Mouse (Mus musculus) embryonic facial prominence, embryonic 15.5 days (tissue): ENCODE measurements around the gene Oas1g. TPM values are rescaled to one million over a fixed set of nuclear protein-coding genes. Genes with fewer than 3 reads are reported as not detected.
"Not testable (repeated sequence)": the region's sequence is repeated elsewhere in the genome, so short reads cannot be mapped to it uniquely, and the experiment has no call there.

Experiments used
- ATAC-seq: fragments of 200-750 bp; cut with Nextera tagmentation; 2 replicates; pipeline ENCODE4 v1.8.0; 2017; ENCODE audit warnings: low read depth, moderate TSS enrichment; ENCODE audit not compliant: insufficient number of reproducible peaks, low FRiP score, low TSS enrichment
- H3K27ac ChIP-seq: fragments of 300-500 bp; sonication (generic); replicated peaks from 2 replicates; pipeline ENCODE4 v1.5.1; 2015; ENCODE audit warnings: mild to moderate bottlenecking, inconsistent platforms
- H3K27me3 ChIP-seq: fragments of 300-500 bp; sonication (generic); 2 replicates; pipeline ENCODE4 v1.6.1; 2015; ENCODE audit warnings: inconsistent platforms
- H3K36me3 ChIP-seq: fragments of 300-500 bp; sonication (generic); 2 replicates; pipeline ENCODE4 v1.6.1; 2015; ENCODE audit warnings: mild to moderate bottlenecking, inconsistent platforms
- H3K4me1 ChIP-seq: fragments of 300-500 bp; sonication (generic); 2 replicates; pipeline ENCODE4 v1.6.1; 2015; ENCODE audit warnings: inconsistent platforms
- H3K4me2 ChIP-seq: fragments of 300-500 bp; sonication (generic); replicated peaks from 2 replicates; pipeline ENCODE4 v1.6.1; 2015; ENCODE audit warnings: mild to moderate bottlenecking, inconsistent platforms
- H3K4me3 ChIP-seq: fragments of 300-500 bp; sonication (generic); replicated peaks from 2 replicates; pipeline ENCODE4 v1.5.1; 2015; ENCODE audit warnings: mild to moderate bottlenecking, inconsistent platforms
- H3K9ac ChIP-seq: fragments of 300-500 bp; sonication (generic); 2 replicates; pipeline ENCODE4 v1.6.1; 2015; ENCODE audit warnings: inconsistent platforms
- H3K9me3 ChIP-seq: fragments of 300-500 bp; sonication (generic); replicated peaks from 2 replicates; pipeline ENCODE4 v1.6.1; 2016; ENCODE audit warnings: inconsistent platforms
- WGBS: fragments of 180-500 bp; shearing (Covaris S2); methylation state at CpG from one replicate; pipeline ENCODE4 v1.1.7; 2015; 5-methylcytosine and 5-hydroxymethylcytosine counted together
- polyA plus RNA-seq: library from polyadenylated mRNA; unstranded; fragments of >200 nt; fragmentation: Nextera tagmentation; extraction: Ambion mirVana; gene quantifications from 2 replicates; pipeline ENCODE4 v1.2.1, GENCODE M21; 2015

Gene Oas1g
- polyA plus RNA-seq, 1 experiment from 2014 or later = 1.1 TPM

GRCm38 (mm10) chr5:120902056-120902455 lies 14.6 kb upstream of the Oas1g start:
- Histone ChIP-seq H3K4me2 (no peak overlapping the region), H3K27ac (no peak overlapping the region), H3K36me3 (no peaks in the 10 kb centered on the region), H3K9ac (no peak overlapping the region), H3K4me1 (no peaks in the 10 kb centered on the region), H3K27me3 (no peaks in the 10 kb centered on the region), H3K4me3 (no peak overlapping the region), H3K9me3 (no peaks in the 10 kb centered on the region)
- 93% methylated on average over 5 of the region's 5 CpGs for WGBS
- ATAC-seq = no peak

DNA sequence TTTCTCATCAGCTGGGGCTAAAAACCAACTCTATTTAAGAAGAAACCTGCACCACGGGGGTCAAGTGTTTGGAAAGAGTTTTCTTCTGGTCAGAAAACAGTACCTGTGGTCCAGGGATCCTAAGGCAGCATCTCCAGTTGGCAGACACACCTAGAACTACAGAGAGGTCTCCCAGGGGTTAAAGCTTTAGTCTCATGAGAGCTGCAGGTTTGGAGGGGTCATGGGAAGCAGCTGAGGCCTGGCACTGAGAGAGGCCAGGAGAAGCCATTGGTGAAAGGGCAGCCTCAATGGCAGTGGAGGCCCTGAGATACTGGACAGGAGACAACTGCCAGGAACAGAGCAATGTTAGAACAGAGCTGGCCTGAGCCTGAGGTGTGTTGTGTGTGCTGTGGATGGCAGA lies 13.3 kb upstream of the Oas1g start:
- no peak for ATAC-seq
- Histone ChIP-seq H3K36me3 (no peaks in the 10 kb centered on the region), H3K4me1 (no peaks in the 10 kb centered on the region), H3K27ac (no peak overlapping the region), H3K4me3 (no peak overlapping the region), H3K9me3 (no peaks in the 10 kb centered on the region), H3K4me2 (no peak overlapping the region), H3K9ac (no peak overlapping the region), H3K27me3 (no peaks in the 10 kb centered on the region)
- 67% methylated on average over 1 of the region's 1 CpGs for WGBS

DNA sequence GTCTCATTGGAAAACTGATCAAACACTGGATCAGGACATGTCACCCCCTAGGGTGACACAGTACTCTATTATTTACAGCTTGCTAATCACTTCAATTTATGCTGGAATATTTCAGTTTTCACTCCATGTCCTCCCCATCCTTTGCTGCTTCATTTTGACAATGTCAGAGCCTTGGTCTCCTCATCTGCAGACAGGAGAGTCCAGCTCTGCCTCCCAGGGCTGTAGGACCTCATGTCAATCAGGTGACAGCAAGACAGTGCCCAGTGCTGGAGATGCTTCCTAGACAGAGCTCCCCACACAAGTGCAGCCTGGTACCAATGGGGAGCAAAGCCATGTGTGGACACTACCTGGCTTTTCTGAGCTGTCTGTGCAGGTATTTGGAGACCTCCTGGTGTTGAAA lies 11.3 kb upstream of the Oas1g start:
- Histone ChIP-seq H3K4me1 (no peaks in the 10 kb centered on the region), H3K27me3 (no peaks in the 10 kb centered on the region), H3K4me3 (no peak overlapping the region), H3K9me3 (no peaks in the 10 kb centered on the region), H3K27ac (no peak overlapping the region), H3K36me3 (no peaks in the 10 kb centered on the region), H3K4me2 (no peak overlapping the region), H3K9ac (no peak overlapping the region)
- ATAC-seq = no peak

DNA sequence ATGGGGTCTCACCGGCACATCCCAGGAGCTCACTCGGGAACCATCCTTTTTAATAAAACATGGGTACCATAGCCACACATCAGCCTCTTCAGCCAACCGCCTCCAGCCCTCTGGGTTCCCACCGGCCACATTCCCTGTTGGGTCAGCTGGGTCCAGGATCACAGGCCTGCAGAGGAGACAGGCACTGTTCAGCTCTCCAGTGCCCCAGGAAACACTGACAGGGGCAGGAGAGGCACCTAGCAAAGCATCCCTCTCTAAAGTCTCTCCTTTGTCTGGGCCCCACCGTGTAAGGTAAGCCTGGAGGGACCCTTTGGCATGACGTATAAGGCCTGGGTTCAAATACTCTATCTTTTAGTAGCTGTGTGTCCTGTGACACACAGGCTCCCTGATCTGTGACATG lies 10.9 kb upstream of the Oas1g start:
- H3K27me3 ChIP-seq = no peaks in the 10 kb centered on the region
- H3K4me2 ChIP-seq = no peak overlapping the region
- ATAC-seq = no peak
- 88% methylated on average over 6 of the region's 6 CpGs for WGBS
- no peaks in the 10 kb centered on the region for H3K36me3 ChIP-seq
- H3K9me3 ChIP-seq = no peaks in the 10 kb centered on the region
- H3K27ac ChIP-seq = no peak overlapping the region
- H3K4me3 ChIP-seq = no peak overlapping the region
- H3K4me1 ChIP-seq = no peaks in the 10 kb centered on the region
- no peak overlapping the region for H3K9ac ChIP-seq

DNA sequence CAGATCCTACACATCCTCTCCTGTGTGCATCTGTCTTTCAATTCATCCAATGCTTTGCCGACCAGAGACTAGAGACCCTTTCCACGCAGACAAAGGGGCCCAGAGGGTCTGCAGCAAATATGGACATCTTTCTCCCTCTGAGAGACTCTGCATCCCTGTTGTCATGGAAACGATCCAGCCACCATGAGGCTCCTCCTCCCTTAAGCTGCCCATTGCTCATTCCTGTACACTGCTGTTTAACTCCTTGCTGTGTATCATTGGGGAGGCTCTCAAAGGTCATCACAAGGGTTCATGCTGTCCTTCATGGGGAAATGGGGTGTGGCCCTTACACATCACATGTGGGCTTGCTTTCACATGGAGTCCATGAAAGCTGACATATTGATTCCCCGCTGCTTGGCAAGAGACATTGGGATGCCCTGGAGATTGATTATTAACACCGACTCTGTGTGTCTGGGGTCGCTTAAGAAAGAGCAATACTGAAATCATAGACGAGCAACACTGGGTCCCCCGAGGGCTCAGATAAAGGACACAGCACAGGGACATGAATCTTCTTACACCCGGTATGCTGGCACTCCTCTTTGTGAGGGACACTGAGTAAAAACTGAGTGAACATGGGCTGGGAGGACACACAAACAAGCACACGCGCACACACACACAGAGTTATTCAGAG lies 8.0 kb upstream of the Oas1g start:
- H3K36me3 ChIP-seq = no peaks in the 10 kb centered on the region
- no peak overlapping the region for H3K4me2 ChIP-seq
- H3K27ac ChIP-seq = no peak overlapping the region
- no peaks in the 10 kb centered on the region for H3K9me3 ChIP-seq
- no peak for ATAC-seq
- WGBS = 85% methylated on average over 11 of the region's 11 CpGs
- no peak overlapping the region for H3K4me3 ChIP-seq
- H3K27me3 ChIP-seq = no peaks in the 10 kb centered on the region
- no peak overlapping the region for H3K9ac ChIP-seq
- H3K4me1 ChIP-seq = no peaks in the 10 kb centered on the region

DNA sequence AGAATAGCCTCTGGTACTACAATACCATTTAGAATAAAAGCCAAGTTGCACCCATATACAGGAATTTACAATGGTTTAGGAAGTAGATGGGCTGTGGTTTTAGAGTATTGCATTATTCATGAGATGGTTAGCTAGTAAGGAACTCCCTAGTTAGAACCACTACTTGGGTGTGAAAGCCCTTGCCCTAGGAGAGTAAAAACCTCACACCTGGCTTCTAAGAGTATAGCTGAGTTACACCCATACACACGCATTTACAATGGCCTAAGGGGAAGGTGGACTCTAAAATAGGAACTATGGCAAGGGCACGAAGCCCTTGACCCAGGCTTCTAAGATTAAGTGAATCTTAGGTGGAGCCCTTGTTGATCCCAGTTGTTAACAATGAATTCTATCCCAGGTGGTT lies 7.3 kb upstream of the Oas1g start:
- not testable (repeated sequence) for H3K4me1 ChIP-seq, H3K4me3 ChIP-seq, H3K9me3 ChIP-seq, H3K36me3 ChIP-seq, H3K27me3 ChIP-seq, H3K4me2 ChIP-seq, ATAC-seq, H3K9ac ChIP-seq, H3K27ac ChIP-seq
- WGBS = 70% methylated on average over 2 of the region's 2 CpGs

DNA sequence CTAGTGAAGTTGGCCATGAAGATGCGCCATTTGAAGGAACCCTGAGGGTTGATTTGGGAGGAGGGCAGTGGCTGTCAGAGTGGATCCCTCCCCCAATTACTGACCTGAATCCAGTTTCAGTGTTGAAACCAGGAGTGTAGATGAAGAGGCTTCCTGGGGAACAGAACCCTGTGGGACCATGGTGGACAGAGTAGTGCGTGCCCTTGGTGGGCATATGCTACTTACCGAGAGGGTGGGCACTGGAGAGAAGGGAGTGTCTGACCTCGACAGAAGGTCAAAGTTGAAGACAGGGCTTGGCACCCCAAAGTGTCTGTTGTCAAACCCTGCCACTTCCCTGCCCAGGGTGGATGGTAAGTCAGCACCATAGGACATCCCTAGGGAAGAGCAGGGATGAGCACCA lies 6.5 kb upstream of the Oas1g start:
- not testable (repeated sequence) for H3K4me1 ChIP-seq, H3K4me3 ChIP-seq, H3K27me3 ChIP-seq, H3K36me3 ChIP-seq, H3K9me3 ChIP-seq, H3K9ac ChIP-seq, H3K4me2 ChIP-seq, H3K27ac ChIP-seq, ATAC-seq
- 91% methylated on average over 4 of the region's 4 CpGs for WGBS

DNA sequence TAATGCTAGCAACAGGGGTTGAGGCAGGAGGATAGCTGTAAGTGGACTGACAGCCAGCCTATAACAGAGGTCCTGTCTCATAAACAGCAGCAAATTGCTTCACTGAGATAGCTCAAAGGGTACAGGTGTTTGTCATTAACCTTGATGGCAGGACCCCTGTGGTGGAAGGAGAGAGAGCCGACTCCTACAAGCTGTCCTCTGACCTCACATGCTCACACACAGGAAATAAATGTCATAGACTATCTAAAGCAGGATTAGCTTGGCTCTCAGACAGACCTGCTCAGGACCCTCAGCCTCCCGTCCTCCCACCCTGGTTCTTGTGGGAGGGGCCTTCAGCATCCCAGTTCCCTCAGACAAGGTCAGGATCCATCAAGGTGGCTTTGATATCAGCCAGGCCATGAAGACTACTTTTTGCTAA lies 4.8 kb upstream of the Oas1g start:
- Histone ChIP-seq H3K4me3 (no peak overlapping the region), H3K9me3 (no peaks in the 10 kb centered on the region), H3K9ac (no peak overlapping the region), H3K27me3 (no peaks in the 10 kb centered on the region), H3K36me3 (no peaks in the 10 kb centered on the region), H3K4me2 (no peak overlapping the region), H3K27ac (no peak overlapping the region), H3K4me1 (no peaks in the 10 kb centered on the region)
- no peak for ATAC-seq
- 29% methylated on average over 2 of the region's 2 CpGs for WGBS

DNA sequence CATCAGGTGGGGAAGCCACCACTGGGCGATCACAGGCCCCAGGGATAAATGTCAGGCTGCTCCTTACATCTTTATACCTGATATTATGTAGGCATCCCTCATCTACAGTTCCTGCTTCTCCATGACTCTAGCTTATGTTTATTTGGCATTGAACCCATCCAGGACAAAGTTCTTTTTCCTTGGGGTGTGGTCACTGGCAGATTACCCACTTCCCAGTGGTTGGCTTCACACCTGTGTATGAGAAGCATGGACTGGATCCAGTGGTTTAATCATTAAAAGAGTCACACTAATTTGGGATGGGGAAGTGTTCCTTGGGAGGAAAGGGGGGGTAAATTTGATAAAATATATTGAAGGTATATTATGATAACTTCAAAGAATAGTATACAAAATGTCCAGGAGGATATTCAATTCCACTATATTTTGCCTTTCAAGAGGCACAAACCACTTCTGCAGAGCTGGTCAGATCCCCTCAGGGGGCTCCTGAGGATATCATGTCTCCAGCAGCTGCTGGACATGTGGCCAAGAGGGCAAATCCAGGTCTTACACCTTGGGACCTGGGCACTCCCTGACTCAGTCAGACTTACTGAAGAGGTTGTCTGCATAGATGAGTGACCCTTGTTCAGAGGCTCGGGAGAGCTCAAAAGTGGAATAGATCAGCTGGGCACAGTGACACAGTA lies 4.3 kb upstream of the Oas1g start:
- not testable (repeated sequence) for H3K4me3 ChIP-seq, ATAC-seq, H3K4me1 ChIP-seq, H3K4me2 ChIP-seq, H3K36me3 ChIP-seq, H3K27ac ChIP-seq, H3K9me3 ChIP-seq, H3K27me3 ChIP-seq, H3K9ac ChIP-seq
- WGBS = 62% methylated on average over 2 of the region's 2 CpGs

DNA sequence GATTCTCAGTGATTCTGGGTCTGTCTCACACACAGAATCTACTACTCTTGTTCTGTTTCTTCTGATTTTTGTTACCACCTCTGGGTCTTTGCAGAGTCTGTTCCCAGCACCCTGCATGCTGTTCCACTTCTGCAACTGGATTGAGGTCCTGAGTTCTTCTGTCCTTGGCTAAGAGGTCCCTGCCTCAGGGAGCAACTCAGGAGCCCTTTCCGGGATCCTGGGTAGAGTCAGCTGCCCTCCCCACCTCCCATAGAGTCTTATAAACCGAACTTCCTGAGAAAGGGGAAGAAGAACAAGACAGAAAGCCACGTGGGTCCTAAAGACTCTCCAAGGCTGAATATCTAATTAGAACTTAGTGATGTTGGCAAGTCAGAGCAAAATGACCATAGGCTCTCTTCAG lies 3.6 kb upstream of the Oas1g start:
- Histone ChIP-seq H3K4me3 (no peak overlapping the region), H3K36me3 (no peaks in the 10 kb centered on the region), H3K4me1 (no peaks in the 10 kb centered on the region), H3K27ac (no peak overlapping the region), H3K9me3 (no peaks in the 10 kb centered on the region), H3K4me2 (no peak overlapping the region), H3K27me3 (no peaks in the 10 kb centered on the region), H3K9ac (no peak overlapping the region)
- WGBS = 49% methylated on average over 3 of the region's 3 CpGs
- no peak for ATAC-seq

DNA sequence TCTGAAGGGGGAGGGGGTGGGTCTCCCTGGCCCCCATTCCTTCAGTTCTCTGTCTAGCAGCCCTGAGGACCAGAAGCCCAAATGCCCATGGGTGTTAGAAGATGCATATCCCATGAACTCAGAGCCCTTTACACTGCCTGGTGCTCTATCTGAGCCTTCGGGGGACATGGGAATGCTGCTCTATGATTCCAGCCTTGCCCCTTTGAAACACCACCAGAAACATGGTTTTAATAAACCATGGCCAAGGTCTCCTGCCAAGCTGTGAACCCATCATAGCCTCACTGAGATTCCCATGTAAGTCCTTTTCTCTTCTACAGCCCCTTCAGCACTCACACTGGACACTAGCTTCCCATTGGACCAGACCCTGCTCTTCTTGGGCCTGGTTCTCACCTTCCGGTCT lies 2.6 kb upstream of the Oas1g start:
- WGBS = 71% methylated on average over 2 of the region's 2 CpGs
- H3K4me3 ChIP-seq = no peak overlapping the region
- no peak for ATAC-seq
- H3K27me3 ChIP-seq = no peaks in the 10 kb centered on the region
- no peaks in the 10 kb centered on the region for H3K9me3 ChIP-seq
- H3K36me3 ChIP-seq = no peaks in the 10 kb centered on the region
- H3K4me2 ChIP-seq = no peak overlapping the region
- no peaks in the 10 kb centered on the region for H3K4me1 ChIP-seq
- H3K27ac ChIP-seq = no peak overlapping the region
- no peak overlapping the region for H3K9ac ChIP-seq

DNA sequence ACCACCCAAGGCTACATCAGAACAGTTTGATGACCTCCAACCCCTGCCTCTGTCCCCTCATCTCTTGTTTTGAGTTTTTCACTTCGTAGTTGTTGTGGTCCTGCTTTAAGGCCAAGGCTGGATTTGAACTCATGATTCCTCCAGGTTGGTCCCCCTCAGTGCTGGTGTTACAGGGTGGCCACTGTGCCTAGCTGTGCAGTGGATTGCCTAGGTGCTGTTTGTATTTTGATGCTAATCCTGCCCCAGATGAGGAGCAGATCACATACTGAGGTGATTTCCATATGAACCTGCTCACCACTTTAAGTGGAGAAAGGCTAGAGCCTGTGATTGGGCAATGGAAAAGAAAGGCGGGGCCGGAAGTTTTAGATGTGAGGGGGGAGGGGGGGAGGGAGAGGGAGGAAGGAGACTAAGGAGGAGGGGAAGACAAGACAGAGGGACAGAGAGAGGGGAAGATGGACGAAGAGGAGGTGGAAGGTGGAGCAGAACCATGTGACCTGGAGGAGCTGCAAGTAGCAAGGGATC lies 942 bp upstream of the Oas1g start:
- not testable (repeated sequence) for H3K9ac ChIP-seq, H3K27ac ChIP-seq, ATAC-seq, H3K27me3 ChIP-seq, H3K36me3 ChIP-seq, H3K4me1 ChIP-seq, H3K9me3 ChIP-seq, H3K4me3 ChIP-seq, H3K4me2 ChIP-seq
- WGBS = 42% methylated on average over 4 of the region's 4 CpGs
